Mouse (Mus musculus) embryo, embryonic 9.5 days (tissue): Measurements from ENCODE around the gene Ptar1.

ENCODE experiments used
- DNase-seq: peaks from one replicate; pipeline ENCODE4 v3.0.0-alpha.2; 2017; ENCODE audit errors: extremely low spot score

The Ptar1 gene

DNA sequence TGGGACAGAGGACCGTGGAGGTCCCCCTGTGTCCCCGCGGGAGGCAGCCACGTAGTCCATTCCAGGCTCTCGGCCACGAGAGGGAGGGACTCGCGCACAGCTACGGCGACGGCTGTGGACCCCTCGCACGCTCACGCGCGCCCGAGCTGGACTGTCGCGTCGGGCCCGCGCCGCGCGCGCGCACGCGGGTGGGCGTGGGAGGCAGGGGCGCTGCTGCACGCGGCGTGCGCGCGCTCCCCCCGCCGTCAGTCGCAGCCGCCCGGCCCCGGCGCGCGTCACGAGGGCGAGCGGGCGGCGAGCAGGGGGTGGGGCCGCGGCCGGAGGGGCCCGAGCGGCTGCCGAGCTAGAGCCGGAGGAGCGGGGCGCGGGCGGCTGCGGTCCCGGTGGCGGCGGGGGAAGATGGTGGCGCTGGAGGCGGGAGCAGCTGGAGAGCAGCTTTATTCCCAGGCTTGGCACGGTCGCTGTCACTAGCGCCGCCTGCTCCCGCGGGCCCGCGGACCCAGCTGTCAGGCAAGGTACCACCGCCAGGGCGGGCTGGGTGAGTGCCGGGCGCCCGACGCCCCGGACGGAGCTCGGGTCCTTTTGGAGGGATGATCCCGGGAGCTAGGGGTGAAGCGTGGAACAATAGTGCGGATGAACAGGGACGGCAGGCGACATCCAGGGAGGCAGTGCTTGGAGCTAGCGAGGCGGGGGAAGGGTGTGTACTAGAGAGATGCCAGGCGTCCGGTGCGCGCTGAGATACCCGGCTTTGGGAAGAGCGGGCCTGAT, 71.5 kb downstream of the Ptar1 start, which contains the start of gene Apba1:
TSS of gene Apba1 (plus strand) at position 334 of the 768 bp plus-strand sequence.
- DNase-seq: peak; percentile 77

DNA sequence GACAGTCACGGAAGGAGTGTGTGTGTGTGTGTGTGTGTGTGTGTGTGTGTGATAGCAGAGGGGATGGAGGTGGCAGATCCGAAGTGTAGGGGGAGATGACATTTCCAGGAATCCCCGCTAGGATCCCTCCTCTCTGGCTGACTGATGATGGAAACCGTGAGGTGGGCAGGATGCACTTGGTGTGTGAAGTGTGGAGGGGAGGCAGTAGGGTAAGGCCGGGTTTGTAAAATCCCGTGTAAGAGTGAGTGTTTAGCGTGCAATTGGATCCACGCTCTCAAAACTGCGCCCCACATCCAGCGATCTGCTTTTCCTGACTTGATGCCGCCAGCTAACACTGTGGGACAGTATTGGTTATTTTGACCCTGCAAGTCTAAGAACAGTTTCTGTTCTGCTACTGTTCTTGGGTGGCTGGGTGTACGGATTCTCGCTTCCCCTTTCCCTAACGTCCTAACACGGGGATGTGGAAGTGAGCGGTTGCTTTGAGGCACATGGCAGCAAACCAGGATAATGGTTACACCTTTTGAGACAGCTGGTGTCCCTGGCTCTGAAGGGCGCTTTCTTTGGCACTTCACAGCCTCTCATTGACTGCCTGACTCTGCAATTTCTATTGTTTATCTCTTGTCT, 72.2 kb downstream of the Ptar1 start:
- no peak for DNase-seq

DNA sequence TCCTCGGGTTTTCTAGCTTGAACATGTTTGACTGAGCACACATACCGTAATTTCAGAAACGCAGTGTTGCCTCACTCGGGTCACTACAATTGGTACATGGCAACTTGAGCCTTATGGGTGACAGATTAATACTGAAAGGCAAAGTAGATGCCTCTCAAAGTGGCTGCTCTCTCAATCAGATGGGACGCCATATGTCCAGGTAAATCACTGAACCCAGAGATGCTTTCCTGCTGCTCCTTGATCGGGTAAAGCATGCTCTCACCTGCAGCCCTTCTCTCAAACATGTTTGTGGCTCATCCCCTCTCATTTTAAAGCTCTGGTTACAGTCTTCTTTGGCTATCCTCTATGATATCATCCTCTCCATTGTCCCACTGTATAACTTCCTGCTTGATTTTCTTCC, 76.1 kb downstream of the Ptar1 start:
- no peak for DNase-seq

DNA sequence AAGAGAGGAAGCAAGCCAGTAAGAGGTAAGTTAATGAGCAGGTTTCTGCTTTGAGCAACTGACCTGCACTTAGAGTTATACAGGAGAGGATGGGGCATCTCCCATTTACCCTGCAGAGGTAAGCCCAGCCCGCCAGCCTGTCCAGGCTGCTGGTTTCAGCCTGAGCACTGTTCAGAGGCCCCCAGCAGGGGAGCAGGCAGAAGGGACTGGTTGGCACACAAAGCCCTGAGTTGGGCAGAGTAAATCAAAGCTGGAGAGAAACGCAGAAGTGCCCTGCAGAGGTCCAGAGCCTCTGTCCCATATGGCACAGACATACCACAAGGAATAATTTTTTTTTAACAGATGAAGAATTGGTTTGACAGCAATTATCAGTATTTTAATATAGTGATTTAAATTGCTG, 76.8 kb downstream of the Ptar1 start:
- no peak for DNase-seq

DNA sequence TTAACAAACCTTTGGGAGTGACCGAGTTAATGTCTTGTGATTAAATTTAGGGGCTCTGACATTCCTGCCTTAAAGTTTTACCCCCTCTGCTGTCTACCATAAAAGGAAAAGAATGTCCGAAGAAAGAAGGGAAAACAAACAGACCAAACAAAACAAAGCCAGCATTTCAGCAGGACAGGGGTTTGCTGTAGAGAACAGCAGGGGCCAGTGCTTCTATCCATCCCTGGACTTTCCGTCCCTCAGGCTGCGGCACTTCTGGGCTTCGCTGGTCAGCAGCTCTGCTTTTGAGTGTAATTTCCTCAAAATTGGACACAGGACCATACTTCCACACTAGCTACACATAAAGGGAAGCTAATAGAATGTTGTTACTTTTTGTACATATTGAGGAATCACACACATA, 81.6 kb downstream of the Ptar1 start:
- DNase-seq: no peak

DNA sequence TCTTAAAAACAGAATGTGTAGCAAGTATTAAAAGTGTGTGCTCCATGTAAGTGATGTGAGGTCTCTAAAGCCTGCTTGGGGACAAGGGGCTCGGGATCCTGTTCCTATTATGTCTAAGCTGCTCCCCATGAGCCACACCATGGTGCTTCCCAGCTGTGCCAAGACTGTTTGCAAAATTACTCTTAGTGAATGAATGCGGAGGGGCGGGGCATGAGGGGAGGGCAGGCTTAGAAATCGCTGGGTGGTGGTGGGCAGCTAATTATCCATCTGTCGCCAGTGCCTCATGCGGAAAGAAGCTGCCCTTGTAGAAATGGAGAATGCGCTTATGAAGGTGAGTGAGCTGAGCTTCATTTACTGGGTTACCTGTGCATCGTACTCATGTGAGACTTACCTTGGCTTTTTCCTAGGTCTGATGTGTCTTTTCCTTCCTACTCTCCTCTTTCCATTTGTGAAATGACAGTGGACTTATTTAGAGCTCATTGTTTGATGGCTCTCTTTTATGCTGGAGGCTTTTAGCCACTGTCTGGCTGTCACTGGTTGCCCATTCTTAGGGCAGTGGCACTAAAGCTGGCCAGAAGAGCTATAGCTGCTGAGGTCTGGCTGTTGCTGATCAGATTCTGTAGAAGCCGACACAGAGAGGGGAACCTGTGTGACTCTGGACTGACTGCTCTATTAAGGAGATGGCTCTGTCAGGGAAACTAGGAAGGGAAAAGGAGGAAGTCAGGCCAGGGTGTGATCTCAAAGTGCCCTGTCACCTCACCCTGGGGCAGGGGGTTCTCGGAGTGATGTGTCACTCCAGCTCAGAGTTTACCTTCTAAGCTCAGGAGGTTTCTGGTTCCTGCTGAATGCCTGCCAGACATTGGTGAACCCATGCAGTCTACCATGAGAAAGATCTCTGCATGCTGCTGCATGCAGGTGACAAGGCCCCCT, 83.5 kb downstream of the Ptar1 start:
- DNase-seq: no peak

DNA sequence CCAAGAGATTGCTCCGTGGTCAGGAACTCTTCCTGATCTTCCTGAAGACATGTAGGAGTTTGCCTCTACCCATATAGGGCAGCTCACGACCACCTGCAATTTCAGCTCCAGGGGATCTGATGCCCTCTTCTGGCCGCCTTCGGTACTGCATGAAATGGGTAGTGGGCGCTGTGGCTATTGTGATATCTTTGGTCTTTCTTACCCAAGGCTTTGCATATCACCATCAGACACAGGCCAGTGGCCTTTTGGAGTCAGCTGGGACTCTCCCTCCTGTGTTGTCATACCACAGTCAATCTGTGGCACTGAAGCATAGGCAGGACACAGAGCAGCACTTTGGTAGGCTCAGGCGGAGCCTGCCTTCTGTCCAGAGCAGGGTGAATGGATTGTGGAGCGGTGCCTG, 84.7 kb downstream of the Ptar1 start:
- no peak for DNase-seq

DNA sequence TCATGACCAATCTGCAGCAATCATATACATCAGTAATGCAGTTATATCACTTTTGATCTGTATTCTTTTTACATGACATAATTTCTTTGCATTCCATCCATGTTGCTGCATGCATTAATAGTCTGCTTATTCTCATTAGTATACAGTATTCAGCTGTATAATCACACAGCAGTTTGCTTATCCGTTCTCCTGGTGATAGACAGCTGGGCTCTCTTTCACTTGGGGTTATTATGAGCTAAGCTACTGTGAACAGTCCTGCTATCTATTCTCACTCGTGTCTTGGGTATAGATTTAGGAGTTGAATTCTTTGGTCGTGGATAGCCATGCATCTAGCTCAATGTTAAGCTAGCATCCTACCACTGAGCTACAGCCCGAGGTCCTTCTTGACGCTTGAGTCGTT, 88.1 kb downstream of the Ptar1 start:
- no peak for DNase-seq

DNA sequence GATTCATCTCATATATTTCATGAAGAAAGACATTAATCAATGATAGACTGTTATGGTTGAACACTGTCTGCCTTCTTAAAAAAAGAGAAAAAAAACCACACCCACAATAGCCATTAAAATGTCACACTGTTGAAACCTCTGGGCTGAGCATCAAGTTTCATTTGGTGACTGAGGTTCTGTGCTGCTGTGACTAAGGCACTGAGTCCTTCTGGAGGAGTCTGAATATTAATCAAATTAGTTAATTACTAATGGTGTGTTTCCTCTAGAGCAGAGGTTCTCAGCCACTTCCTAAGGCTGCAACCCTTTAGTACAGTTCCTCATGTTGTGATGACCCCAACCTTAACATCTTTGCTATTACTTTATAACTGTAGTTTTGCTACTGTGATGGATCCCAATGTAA, 91.9 kb downstream of the Ptar1 start:
- DNase-seq: no peak

DNA sequence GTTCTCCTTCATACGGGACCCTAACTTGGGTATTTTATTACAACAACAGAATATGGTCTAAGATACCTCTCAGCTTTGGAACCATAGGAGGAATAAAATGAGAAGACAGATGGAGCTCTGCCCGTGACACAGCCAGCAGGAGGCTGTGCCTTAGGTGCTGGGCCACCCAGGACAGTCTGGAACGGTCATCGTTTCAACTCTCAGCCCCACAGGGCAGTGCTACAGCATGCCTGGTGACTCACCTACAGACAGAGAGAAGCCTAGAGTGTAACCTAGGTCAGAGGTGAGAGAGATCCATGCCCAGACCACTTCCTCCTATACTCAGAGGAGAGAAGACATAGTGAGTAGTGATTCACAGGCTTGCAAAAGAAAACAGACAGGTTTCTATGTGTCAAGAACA, 92.9 kb downstream of the Ptar1 start:
- no peak for DNase-seq
